Mouse (Mus musculus): ENCODE data around the gene Ina.

DNA sequence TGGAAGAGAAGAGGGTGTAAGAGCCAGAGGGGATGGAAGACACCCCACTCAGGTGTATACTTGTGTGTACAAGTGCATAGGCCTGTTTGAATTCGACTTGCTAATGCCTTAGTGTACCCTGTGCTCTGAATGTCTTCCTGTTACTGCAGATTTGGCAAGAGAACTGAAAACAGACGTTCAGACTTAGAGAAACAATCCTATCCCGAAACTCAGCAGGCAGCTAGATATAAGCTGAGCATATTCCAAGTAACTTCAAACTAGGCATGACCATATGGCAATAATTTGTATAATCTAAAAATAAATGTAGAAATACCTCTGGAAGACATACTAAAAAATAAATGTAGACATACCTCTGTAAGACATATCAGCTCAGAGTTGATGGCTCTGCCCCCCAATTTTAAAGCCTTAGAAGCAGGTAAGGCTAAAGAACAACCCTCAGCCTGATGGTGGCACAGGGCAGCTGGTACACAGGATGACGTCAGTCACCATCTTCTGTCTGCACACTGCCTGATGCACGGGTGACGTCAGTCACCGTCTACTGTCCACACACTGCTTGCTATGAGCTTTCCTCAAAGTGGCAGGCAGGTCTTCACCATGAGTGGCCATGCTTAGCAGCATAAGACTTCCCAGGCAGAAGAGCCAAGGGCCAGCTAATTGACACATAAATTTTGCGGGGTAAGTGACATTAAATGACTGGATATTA lies 16.2 kb upstream of the Ina start:
- TF ChIP-seq POLR2A (IDR thresholded peaks at IDR 0.05; ENCODE audit: low read depth, low read length) (no peak), CTCF (IDR thresholded peaks at IDR 0.05; ENCODE audit: borderline replicate concordance, insufficient read depth, low read length) (no peak)

All from embryonic fibroblast, embryonic 13.5 days (primary cell).